Mouse (Mus musculus) layer of hippocampus, postnatal 10 days (tissue): ENCODE results near the gene Eif1ax. TPM values are rescaled to one million over a fixed set of nuclear protein-coding genes. Genes with fewer than 3 reads are reported as not detected.
"Not testable (repeated sequence)": the region's sequence is repeated elsewhere in the genome, so short reads cannot be mapped to it uniquely, and the experiment has no call there.

Experiments used
- DNase-seq, 2 experiments: peaks; one replicate each; pipeline ENCODE4 v3.0.0; 2021; ENCODE audit warnings: low spot score in 2 of 2
- long read RNA-seq: library from polyadenylated mRNA; stranded (forward); transcript quantifications from one replicate; pipeline ENCODE4 v2.0.0, GENCODE M21; 2023
- total RNA-seq, 2 experiments: library from RNA; stranded (reverse); gene quantifications; 2 replicates each; pipeline ENCODE4 v1.2.3; 2021

Gene Eif1ax
- 100 to 1,000 TPM; 151 to 170 TPM for total RNA-seq
- long read RNA-seq, full-length matches to known transcripts: 96 of 107 reads
- long read RNA-seq, partial matches to known transcripts: 1 of 107 reads
- long read RNA-seq, other reads (novel, unspliced or antisense): 10 of 107 reads

- DNase-seq: peak; percentile 50 to 58
These were observed at the start of gene Eif1ax for GRCm38 (mm10) chrX:159371831-159372752. Gene Eif1ax, plus strand, starts transcription at chrX:159372178.

DNA sequence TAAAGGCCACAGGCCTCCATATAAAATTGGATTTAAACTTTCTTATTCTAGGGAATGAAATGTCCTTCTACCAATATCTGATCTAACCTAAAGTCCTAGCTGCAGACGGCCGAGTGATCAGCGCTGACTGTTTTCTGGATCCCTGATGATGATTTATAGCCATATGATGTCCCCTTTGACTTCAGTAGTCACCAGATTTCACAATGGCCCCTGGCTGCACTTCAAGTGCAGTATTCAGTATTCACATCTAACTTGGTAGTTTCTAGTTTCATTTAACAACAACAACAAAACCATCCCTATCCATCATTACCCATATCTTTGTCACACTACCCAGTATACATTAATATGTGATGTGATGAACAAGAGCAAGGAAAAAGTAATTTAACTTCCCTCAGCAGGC is 7.5 kb upstream of the Eif1ax start:
- no peak for DNase-seq

DNA sequence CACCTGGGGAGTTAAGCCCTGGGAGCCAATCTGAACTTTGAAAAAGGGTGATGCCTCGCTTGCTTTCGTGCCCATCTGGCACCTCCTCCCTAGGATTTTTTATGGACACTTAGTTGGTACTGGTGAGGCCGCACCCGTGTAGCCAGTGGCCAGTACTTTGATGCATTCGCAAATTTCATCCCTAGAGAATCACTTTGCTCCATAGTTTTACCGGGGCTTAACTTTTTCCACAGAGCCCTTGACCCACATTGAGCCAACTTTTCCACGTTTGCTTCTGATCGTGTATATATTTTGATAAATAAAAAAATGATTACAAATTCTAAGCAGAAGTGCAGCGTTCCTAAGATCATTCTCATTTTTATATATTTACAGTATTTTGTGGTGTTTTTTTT is 771 bp downstream of the Eif1ax start:
- no peak for DNase-seq

- no peak for DNase-seq
These were observed 15.1 kb downstream of the Eif1ax start for GRCm38 (mm10) chrX:159387105-159387504.

- DNase-seq: no peak
These were observed 17.0 kb downstream of the Eif1ax start for GRCm38 (mm10) chrX:159388953-159389352.

GRCm38 (mm10) chrX:159390347-159390962 is 18.5 kb downstream of the Eif1ax start:
- no peak for DNase-seq

DNA sequence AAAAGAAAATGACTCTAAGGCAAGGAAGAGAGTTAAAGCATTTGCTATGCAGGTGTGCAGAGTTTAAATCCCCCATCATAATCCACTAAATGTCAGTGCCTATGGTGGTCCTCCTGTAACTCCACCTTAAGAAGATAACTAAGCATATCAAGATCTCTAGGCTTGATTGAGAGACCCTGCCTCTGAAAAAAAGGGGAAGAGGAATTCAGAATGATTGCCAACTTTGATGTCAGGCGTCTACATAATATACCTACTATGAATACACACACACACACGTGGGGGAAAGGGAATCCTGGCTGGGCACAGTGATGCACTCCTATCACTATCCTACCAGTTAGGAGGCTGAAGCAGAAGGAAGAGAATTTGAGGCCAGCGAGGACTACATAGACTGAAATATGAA is 19.3 kb downstream of the Eif1ax start:
- DNase-seq: no peak

DNA sequence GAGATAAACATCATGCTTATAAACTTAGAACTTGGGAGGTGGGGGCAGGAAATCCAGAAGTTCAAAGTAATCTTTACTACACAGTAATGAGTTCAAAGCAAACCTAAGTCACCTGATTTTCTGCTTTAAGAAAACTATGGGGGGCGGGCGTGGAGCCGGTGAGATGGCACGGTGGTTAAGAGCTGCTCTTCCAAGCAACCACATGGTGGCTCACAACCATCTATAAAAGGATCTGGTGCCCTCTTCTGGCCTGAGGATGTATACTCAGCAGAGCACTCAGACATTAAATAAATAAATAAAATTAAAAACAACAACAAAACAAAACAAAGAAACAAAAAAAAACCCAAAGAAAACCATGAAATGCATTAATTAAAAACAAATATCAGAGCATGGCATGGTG is 37.3 kb downstream of the Eif1ax start:
- DNase-seq: peak; percentile 7 to 12

DNA sequence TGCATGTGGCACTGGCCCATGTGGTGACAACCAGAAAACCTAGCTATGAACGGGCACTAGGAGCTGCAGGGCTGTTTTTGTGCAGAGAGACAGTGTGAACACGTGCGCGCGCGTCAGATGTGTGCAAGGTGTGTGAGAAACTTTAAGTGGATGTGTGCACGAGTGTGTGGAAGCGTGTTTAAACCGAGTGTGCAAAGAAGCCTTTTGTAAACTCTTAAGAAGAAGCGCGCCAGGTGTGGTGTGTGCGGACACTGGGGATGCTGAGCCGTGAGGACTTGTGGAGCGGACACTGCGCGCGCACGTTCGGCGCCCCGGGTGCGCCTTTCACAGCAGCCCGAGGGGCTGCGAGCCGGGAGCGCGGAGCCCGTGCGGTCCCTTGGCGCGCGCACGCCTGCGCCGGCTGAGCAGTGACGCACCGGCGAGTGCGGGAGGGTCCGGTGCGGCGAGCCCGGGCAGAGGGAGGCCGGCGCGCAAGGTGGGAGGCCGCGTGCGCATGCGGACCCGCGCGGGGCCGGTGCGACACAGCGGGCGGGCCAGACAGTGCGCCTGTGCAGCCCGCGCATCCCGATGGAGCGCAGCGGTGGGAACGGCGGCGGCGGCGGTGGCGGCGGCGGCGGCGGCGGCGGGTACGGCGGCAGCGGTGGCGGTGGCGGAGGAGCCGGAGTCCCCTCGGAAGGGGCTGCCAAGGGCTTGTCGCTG is 42.3 kb downstream of the Eif1ax start, which contains the start of gene Map7d2:
Gene Map7d2, plus strand, starts transcription at position 443 of the 699 bp plus-strand sequence.
- peak; percentile 23 to 47 for DNase-seq

DNA sequence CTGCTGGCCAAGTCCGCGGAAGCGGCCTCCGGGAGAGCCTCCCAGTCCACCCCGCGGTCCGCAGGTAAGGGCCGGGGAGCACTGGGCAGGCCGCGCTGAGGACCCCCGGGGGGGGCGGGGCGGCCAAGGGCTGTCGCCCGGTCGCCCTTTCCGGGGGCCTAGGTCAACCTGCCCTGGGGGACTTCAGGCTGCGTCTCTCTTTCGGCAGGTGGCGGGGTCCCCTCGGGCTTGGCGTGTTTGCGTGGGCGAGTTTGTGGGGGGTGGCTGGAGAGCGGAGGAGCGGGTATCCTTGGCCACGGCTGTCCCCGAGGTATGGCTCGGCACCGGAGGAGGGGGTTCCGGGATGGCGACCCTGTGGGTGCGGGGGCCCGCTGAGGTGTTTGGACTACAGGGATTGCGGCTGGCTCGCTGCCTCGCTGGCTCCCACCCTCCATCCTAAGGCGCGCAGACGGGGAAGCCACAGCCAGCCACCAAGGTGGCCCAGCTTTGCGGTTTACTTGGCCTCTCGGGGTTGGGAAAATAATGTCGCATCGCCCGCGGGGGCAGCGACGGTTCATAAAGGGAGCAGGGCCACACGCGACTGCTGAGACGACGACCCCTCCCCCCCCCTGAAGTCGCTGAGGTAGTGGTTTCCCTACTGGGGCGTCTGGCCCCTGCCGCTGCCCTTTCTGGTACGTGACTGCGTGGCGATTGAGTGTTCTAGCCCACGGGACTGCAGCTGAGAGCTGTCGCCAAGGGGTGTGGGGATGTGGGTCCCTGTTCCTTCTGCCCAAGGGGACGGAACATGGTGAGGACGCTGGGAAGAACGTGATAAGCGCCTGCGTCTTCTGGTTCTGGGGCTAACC is 43.1 kb downstream of the Eif1ax start:
- DNase-seq: peak; percentile 11 to 25

- not testable (repeated sequence) for DNase-seq
These were observed 58.5 kb downstream of the Eif1ax start for GRCm38 (mm10) chrX:159430507-159430906.

Other genes starting within 250 kb of the Eif1ax start
- gene Rps6ka3, start 161.9 kb upstream of the Eif1ax start, total RNA-seq: 10 to 100 TPM; 33.3 to 38.5 TPM
- 10 to 100 TPM; 64.3 to 87.6 TPM for gene Map7d2, start 42.4 kb downstream of the Eif1ax start, total RNA-seq
- gene Bclaf3, start 154.5 kb downstream of the Eif1ax start, total RNA-seq: 10 to 100 TPM; 12.5 to 12.8 TPM